Mouse (Mus musculus) CH12.LX (cell line): ENCODE results near the gene H2-DMb2. TPM values are rescaled to one million over a fixed set of nuclear protein-coding genes. Genes with fewer than 3 reads are reported as not detected.

Source experiments
- DNase-seq: peaks from one replicate; pipeline ENCODE4 v3.0.0-alpha.2; 2013; ENCODE audit errors: extremely low read depth
- H3K27ac ChIP-seq: 2 replicates; pipeline ENCODE4 v1.5.1; 2012; ENCODE audit warnings: low read depth, mild to moderate bottlenecking, control low read depth, moderate library complexity; ENCODE audit not compliant: insufficient read depth
- H3K27me3 ChIP-seq: replicated peaks from 2 replicates; pipeline ENCODE3; 2012; ENCODE audit warnings: inconsistent platforms
- H3K36me3 ChIP-seq, 2 experiments: replicated peaks in 1 of 2; 2 replicates each; pipeline versions ENCODE3 to v1.6.1; 2012; ENCODE audit warnings: inconsistent platforms in 1 of 2, low read length in 1 of 2, mild to moderate bottlenecking in 1 of 2, mixed read lengths in 1 of 2, moderate library complexity in 1 of 2; ENCODE audit not compliant: control insufficient read depth in 1 of 2, insufficient read depth in 1 of 2
- H3K4me1 ChIP-seq, 2 experiments: 2 replicates each; pipeline ENCODE4 v1.6.1; 2012; ENCODE audit warnings: inconsistent platforms in 1 of 2, moderate library complexity in 1 of 2; ENCODE audit not compliant: insufficient read depth in 2 of 2, control insufficient read depth in 1 of 2
- H3K4me2 ChIP-seq: 2 replicates; pipeline ENCODE4 v1.6.1; 2012; ENCODE audit warnings: low read depth, mild to moderate bottlenecking, control low read depth; ENCODE audit not compliant: poor library complexity, insufficient read depth, severe bottlenecking
- H3K4me3 ChIP-seq, 3 experiments: fragments of 150-350 bp in 1 of 3; sonication (generic) in 1 of 3; replicated peaks in 1 of 3; 2 replicates each; pipeline versions ENCODE3 to v1.5.1; 2011 to 2012; ENCODE audit warnings: low read depth in 2 of 3, low read length in 2 of 3, mild to moderate bottlenecking in 2 of 3, moderate library complexity in 2 of 3, control low read depth in 1 of 3, improper control_type of control experiment in 1 of 3, inconsistent platforms in 1 of 3, mixed read lengths in 1 of 3; ENCODE audit not compliant: poor library complexity in 1 of 3
- H3K79me2 ChIP-seq: replicated peaks from 2 replicates; pipeline ENCODE4 v1.6.1; 2012; ENCODE audit warnings: mild to moderate bottlenecking, moderate library complexity; ENCODE audit not compliant: control insufficient read depth, poor library complexity, insufficient read depth, severe bottlenecking; ENCODE audit errors: extremely low read depth
- H3K9ac ChIP-seq: 2 replicates; pipeline ENCODE4 v1.6.1; 2012; ENCODE audit warnings: low read depth, mild to moderate bottlenecking, control low read depth, moderate library complexity; ENCODE audit not compliant: insufficient read depth
- H3K9me3 ChIP-seq: replicated peaks from 2 replicates; pipeline ENCODE3; 2012; ENCODE audit warnings: low read length, inconsistent platforms, mixed read lengths
- BHLHE40 ChIP-seq: IDR thresholded peaks from 2 replicates; pipeline ENCODE4 v1.6.1; 2011; ENCODE audit warnings: mild to moderate bottlenecking, low read depth, low read length, improper control_type of control experiment
- CHD2 ChIP-seq: IDR thresholded peaks from 2 replicates; pipeline ENCODE4 v1.6.1; 2011; ENCODE audit warnings: low read length, improper control_type of control experiment
- CTCF ChIP-seq, 2 experiments: IDR thresholded peaks in 1 of 2; conservative IDR thresholded peaks in 1 of 2; 2 replicates each; pipeline ENCODE4 v1.5.1; 2011 to 2012; ENCODE audit warnings: low read depth in 2 of 2, low read length in 2 of 2, improper control_type of control experiment in 1 of 2, inconsistent platforms in 1 of 2, mild to moderate bottlenecking in 1 of 2, moderate library complexity in 1 of 2
- E2F4 ChIP-seq: IDR thresholded peaks from 2 replicates; pipeline ENCODE4 v1.6.1; 2011; ENCODE audit warnings: low read depth, low read length, improper control_type of control experiment; ENCODE audit not compliant: insufficient replicate concordance
- ELF1 ChIP-seq: IDR thresholded peaks from 2 replicates; pipeline ENCODE4 v1.6.1; 2014; ENCODE audit warnings: low read depth, mild to moderate bottlenecking, inconsistent platforms, low read length, improper control_type of control experiment
- ETS1 ChIP-seq: conservative IDR thresholded peaks from 2 replicates; pipeline ENCODE4 v1.6.1; 2012; ENCODE audit warnings: low read depth, mild to moderate bottlenecking, inconsistent platforms, low read length, improper control_type of control experiment, moderate library complexity
- GABPA ChIP-seq: IDR thresholded peaks from 2 replicates; pipeline ENCODE4 v1.6.1; 2012; ENCODE audit warnings: low read depth, low read length, improper control_type of control experiment, inconsistent platforms; ENCODE audit not compliant: insufficient replicate concordance
- HCFC1 ChIP-seq: IDR thresholded peaks from 2 replicates; pipeline ENCODE4 v1.6.1; 2012; ENCODE audit warnings: low read depth, mild to moderate bottlenecking, inconsistent platforms, low read length, improper control_type of control experiment
- IRF4 ChIP-seq: IDR thresholded peaks from 2 replicates; pipeline ENCODE4 v1.6.1; 2014; ENCODE audit warnings: low read depth, mild to moderate bottlenecking, inconsistent platforms, low read length, improper control_type of control experiment
- JUN ChIP-seq: IDR thresholded peaks from 2 replicates; pipeline ENCODE4 v1.6.1; 2011; ENCODE audit warnings: low read depth, mild to moderate bottlenecking, low read length, improper control_type of control experiment, moderate library complexity; ENCODE audit not compliant: insufficient read depth
- JUND ChIP-seq: conservative IDR thresholded peaks from 2 replicates; pipeline ENCODE4 v1.6.1; 2011; ENCODE audit warnings: low read depth, low read length, improper control_type of control experiment
- MAFK ChIP-seq: IDR thresholded peaks from 2 replicates; pipeline ENCODE4 v1.6.1; 2011; ENCODE audit warnings: low read length, improper control_type of control experiment; ENCODE audit not compliant: insufficient replicate concordance
- MAX ChIP-seq: IDR thresholded peaks from 2 replicates; pipeline ENCODE4 v1.6.1; 2011; ENCODE audit warnings: low read length, improper control_type of control experiment
- MAZ ChIP-seq: IDR thresholded peaks from 2 replicates; pipeline ENCODE4 v1.6.1; 2012; ENCODE audit warnings: low read depth, mild to moderate bottlenecking, inconsistent platforms, low read length, improper control_type of control experiment, moderate library complexity
- MXI1 ChIP-seq: IDR thresholded peaks from 2 replicates; pipeline ENCODE4 v1.6.1; 2011; ENCODE audit warnings: mild to moderate bottlenecking, low read depth, low read length, improper control_type of control experiment
- MYC ChIP-seq: IDR thresholded peaks from 2 replicates; pipeline ENCODE4 v1.6.1; 2011; ENCODE audit warnings: low read depth, mild to moderate bottlenecking, improper control_type of control experiment, low read length
- NELFE ChIP-seq: IDR thresholded peaks from 2 replicates; pipeline ENCODE4 v1.6.1; 2011; ENCODE audit warnings: low read depth, low read length, improper control_type of control experiment
- NRF1 ChIP-seq: IDR thresholded peaks from 2 replicates; pipeline ENCODE4 v1.6.1; 2014; ENCODE audit warnings: low read depth, mild to moderate bottlenecking, inconsistent platforms, low read length, improper control_type of control experiment, moderate library complexity
- POLR2A ChIP-seq: IDR thresholded peaks from 2 replicates; pipeline ENCODE4 v1.6.1; 2011; ENCODE audit warnings: low read depth, mild to moderate bottlenecking, improper control_type of control experiment, low read length
- POLR2AphosphoS2 ChIP-seq: IDR thresholded peaks from 2 replicates; pipeline ENCODE4 v1.6.1; 2011; ENCODE audit warnings: low read depth, low read length, improper control_type of control experiment
- RAD21 ChIP-seq: IDR thresholded peaks from 2 replicates; pipeline ENCODE4 v1.6.1; 2011; ENCODE audit warnings: low read depth, mild to moderate bottlenecking, low read length, improper control_type of control experiment, moderate library complexity
- RCOR1 ChIP-seq: conservative IDR thresholded peaks from 2 replicates; pipeline ENCODE4 v1.6.1; 2012; ENCODE audit warnings: low read depth, mild to moderate bottlenecking, inconsistent platforms, low read length, improper control_type of control experiment
- SIN3A ChIP-seq: IDR thresholded peaks from 2 replicates; pipeline ENCODE4 v1.6.1; 2012; ENCODE audit warnings: low read length, improper control_type of control experiment, inconsistent platforms
- SMC3 ChIP-seq: IDR thresholded peaks from 2 replicates; pipeline ENCODE4 v1.6.1; 2011; ENCODE audit warnings: low read depth, low read length, improper control_type of control experiment
- TBP ChIP-seq: conservative IDR thresholded peaks from 2 replicates; pipeline ENCODE4 v1.6.1; 2011; ENCODE audit warnings: low read depth, low read length, improper control_type of control experiment
- TCF12 ChIP-seq: IDR thresholded peaks from 2 replicates; pipeline ENCODE4 v1.6.1; 2014; ENCODE audit warnings: low read depth, mild to moderate bottlenecking, inconsistent platforms, low read length, improper control_type of control experiment
- UBTF ChIP-seq: IDR thresholded peaks from 2 replicates; pipeline ENCODE4 v1.6.1; 2012; ENCODE audit warnings: low read depth, mild to moderate bottlenecking, inconsistent platforms, low read length, improper control_type of control experiment, moderate library complexity
- USF1 ChIP-seq: IDR thresholded peaks from 2 replicates; pipeline ENCODE4 v1.6.1; 2014; ENCODE audit warnings: low read depth, mild to moderate bottlenecking, inconsistent platforms, low read length, improper control_type of control experiment
- USF2 ChIP-seq: conservative IDR thresholded peaks from 2 replicates; pipeline ENCODE4 v1.6.1; 2011; ENCODE audit warnings: low read depth, low read length, improper control_type of control experiment
- ZC3H11A ChIP-seq: IDR thresholded peaks from 2 replicates; pipeline ENCODE4 v1.6.1; 2012; ENCODE audit warnings: low read depth, mild to moderate bottlenecking, inconsistent platforms, low read length, improper control_type of control experiment
- ZKSCAN1 ChIP-seq: IDR thresholded peaks from 2 replicates; pipeline ENCODE4 v1.6.1; 2012; ENCODE audit warnings: low read depth, inconsistent platforms, low read length, improper control_type of control experiment, borderline replicate concordance
- ZMIZ1 ChIP-seq: IDR thresholded peaks from 2 replicates; pipeline ENCODE4 v1.6.1; 2012; ENCODE audit warnings: low read depth, mild to moderate bottlenecking, inconsistent platforms, low read length, improper control_type of control experiment
- dilution Hi-C: fragments of 300-500 bp; cut with MboI; formaldehyde crosslinking; loops from 2 replicates; pipeline ENCODE4 v1.14.3; 2020; ENCODE audit warnings: low sequenced_read_pairs; ENCODE audit not compliant: extremely low pct_unique_long_range_greater_than_20kb, extremely low pct_ligation_motif_present
- in situ Hi-C: fragments of 300-500 bp; cut with MboI; formaldehyde crosslinking; loops from 3 replicates; pipeline ENCODE4 v1.14.3; 2019; ENCODE audit warnings: low sequenced_read_pairs, low pct_ligation_motif_present, low pct_unique_long_range_greater_than_20kb, mixed read lengths
- polyA plus RNA-seq: library from polyadenylated mRNA; unstranded; fragments of >175 nt; gene quantifications from 2 replicates; pipeline ENCODE4 v1.2.1, GENCODE M21; 2012; ENCODE audit warnings: low read depth; ENCODE audit not compliant: insufficient read length
- total RNA-seq, 2 experiments: library from RNA; depleted of rRNA; stranded (reverse); fragments of 300-350 nt in 1 of 2; fragments of >200 nt in 1 of 2; gene quantifications; 2 replicates each; pipeline ENCODE4 v1.2.3; 2012 to 2014

Gene H2-DMb2
- total and polyA plus RNA-seq, 3 experiments: 107 to 199 (median 175) TPM

DNA sequence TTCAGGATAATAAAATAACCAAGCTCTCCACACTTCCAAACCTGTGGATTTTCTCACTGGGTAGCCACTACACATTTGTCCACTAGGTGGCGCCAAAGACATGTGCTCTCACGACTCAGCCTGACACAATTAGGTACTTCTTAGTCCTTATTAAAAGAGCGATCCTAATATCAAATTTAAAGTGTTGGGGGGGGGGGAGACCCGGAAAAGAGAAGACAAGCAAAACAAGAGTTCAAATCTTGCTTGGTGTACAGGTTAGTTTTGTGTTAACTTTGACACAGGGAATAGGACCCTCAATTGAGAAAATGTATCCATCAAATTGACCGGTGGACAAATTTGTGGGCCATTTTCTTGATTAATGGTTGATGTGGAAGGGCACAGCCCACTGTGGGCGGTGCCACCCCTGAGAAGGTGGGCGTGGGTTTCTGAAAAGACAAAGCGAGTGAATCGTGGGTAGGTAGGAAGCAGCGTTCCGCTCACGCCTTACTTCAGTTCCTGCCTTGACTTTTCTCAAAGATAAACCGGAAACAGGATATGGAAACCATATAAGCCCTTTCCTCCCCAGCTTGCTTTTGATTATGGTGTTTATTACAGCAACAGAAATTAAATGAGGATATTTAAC, 27.9 kb downstream of the H2-DMb2 start:
- H3K36me3 ChIP-seq: no peaks in the 10 kb centered on the region
- in situ Hi-C loops (no loop called here), dilution Hi-C loops (no loop called here)
- H3K9ac ChIP-seq: peak overlapping the region; percentile 81; the same call in 1 of the 2 replicates
- DNase-seq: peak; percentile 92
- peak overlapping the region; percentile 49; the same call in 1 of the 2 replicates for H3K27ac ChIP-seq
- no peaks in the 10 kb centered on the region for H3K27me3 ChIP-seq
- H3K9me3 ChIP-seq: peaks cover 9% of the 10 kb centered on the region
- H3K4me1 ChIP-seq: peaks cover 6 to 19% of the 10 kb centered on the region in 2 experiments
- peak overlapping the region; percentile 44 to 72 (median 58) for H3K4me3 ChIP-seq
- peak overlapping the region; percentile 50; the same call in 1 of the 2 replicates for H3K4me2 ChIP-seq
- TF ChIP-seq ZKSCAN1: no peak
- peak; percentile 76; the same call in 1 of the 2 replicates for TF ChIP-seq MYC
- TF ChIP-seq ETS1: no peak
- peak; percentile 49 to 89; a peak in 3 of 4 replicates for TF ChIP-seq CTCF (conservative IDR thresholded peaks at IDR 0.05 in 1 of 2, IDR thresholded peaks at IDR 0.05 in 1 of 2; ENCODE audit: low read depth in 2 of 2, low read length in 2 of 2)
- no peak for TF ChIP-seq E2F4
- TF ChIP-seq MAZ: no peak
- TF ChIP-seq GABPA: no peak
- no peak for TF ChIP-seq JUN
- TF ChIP-seq MXI1: peak; percentile 73; the same call in 1 of the 2 replicates
- TF ChIP-seq ELF1: peak; percentile 80
- TF ChIP-seq TBP: 0 out of 2 replicates have a peak, but pooled peaks have one; percentile 64
- TF ChIP-seq HCFC1: peak; percentile 49
- no peak for TF ChIP-seq RCOR1
- 0 out of 2 replicates have a peak, but pooled peaks have one; percentile 34 for TF ChIP-seq NELFE
- peak; percentile 82 for TF ChIP-seq RAD21
- TF ChIP-seq IRF4: peak; percentile 5; the same call in 1 of the 2 replicates
- TF ChIP-seq BHLHE40: 0 out of 2 replicates have a peak, but pooled peaks have one; percentile 46
- TF ChIP-seq MAX: no peak
- no peak for TF ChIP-seq USF2
- no peak for TF ChIP-seq CHD2
- TF ChIP-seq SIN3A: 0 out of 2 replicates have a peak, but pooled peaks have one; percentile 4
- TF ChIP-seq USF1: no peak
- TF ChIP-seq UBTF: no peak
- no peak for TF ChIP-seq NRF1
- TF ChIP-seq MAFK: no peak
- no peak for TF ChIP-seq JUND
- peak; percentile 70 for TF ChIP-seq ZC3H11A
- TF ChIP-seq SMC3: peak; percentile 85
- peak; percentile 66 for TF ChIP-seq POLR2A
- no peak for TF ChIP-seq ZMIZ1
- no peak for TF ChIP-seq POLR2AphosphoS2
- TF ChIP-seq TCF12: 0 out of 2 replicates have a peak, but pooled peaks have one; percentile 12
- TF ChIP-seq, all 38 proteins: peak for 15
- no peaks in the 10 kb centered on the region for H3K79me2 ChIP-seq
